Mouse (Mus musculus): Measurements from ENCODE around the gene Gm3952.

The Gm3952 gene

DNA sequence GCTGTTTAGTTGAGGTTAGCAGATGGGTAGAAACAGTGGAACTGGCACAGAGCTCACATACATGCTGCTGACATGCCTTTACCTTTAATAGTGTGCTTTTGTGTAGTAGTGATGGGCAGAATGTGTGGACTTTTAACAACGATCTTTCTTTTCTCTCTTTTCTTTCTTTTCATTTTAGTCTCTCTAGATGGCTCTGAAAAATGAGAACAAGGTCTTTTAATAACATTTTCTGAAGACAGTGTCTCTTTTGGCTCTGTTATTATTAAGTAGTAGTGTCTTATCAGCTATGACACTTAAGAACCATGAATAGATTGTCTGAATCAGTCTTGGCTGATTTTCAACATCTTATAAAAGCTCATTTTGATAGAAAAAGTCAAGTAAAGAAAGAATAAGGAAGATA, at the start of gene Gm3952:
Gene Gm3952 (minus strand): TSS at position 101 of the 400 bp plus-strand sequence.
- no peak for DNase-seq (ENCODE audit: low spot score)

DNA sequence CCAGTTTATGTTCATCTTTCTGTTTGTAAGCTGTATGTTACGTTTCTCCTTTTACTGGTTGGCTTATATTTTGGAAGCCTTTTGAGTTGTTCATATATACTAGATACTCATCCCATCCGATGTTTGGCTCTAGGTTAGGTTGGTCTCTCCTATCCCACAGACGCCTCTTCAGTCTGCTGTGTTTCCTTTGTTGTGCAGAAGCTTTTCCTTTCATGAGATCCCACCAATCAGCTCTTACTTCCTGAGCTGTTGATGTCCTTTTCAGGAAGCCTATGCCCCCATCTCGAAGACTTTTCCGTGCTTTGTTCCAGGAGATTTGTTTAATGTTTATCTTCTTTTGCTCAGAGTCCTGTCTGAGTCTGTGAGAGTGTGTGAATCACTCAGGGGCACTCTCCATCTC, 45.3 kb upstream of the Gm3952 start:
- DNase-seq (ENCODE audit: low spot score), result no peak

DNA sequence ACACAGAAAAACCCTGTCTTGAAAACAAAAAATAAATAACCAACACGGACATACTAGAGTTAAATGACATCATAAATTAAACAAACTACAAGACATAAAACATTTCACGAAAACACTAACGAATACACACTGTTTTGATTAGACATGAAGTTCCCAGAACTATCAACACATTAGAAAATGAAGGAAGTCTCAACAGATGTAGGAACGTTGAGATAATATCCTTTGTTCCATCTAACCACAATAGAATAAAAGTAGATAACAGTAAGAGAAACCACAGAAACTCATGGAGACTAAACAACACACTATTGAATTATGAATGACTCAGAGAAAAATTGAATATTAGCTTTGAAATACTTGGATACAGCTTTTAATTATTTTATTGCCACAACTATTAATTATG, 14.0 kb upstream of the Gm3952 start:
- no peak for DNase-seq (ENCODE audit: low spot score)

DNA sequence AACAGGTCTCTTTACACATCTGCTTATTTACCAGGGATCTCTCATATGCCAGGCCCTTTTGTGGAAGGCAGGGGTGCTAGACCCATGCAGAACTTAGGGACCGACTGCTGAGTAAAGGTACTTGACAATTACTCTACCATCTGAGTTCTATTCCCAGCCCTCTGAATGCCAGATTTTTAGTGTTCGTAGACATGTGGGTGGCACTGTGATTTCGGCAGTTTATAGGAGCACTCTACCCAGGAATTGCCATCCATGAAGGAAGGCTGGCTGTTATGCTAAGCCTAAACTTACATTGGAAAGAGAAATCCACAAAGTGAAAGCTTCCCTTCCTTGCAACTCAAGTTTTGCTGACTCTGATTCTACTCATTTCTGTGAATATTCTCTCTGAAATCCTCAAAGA, 62.8 kb downstream of the Gm3952 start:
- no peak for DNase-seq (ENCODE audit: low spot score)

DNA sequence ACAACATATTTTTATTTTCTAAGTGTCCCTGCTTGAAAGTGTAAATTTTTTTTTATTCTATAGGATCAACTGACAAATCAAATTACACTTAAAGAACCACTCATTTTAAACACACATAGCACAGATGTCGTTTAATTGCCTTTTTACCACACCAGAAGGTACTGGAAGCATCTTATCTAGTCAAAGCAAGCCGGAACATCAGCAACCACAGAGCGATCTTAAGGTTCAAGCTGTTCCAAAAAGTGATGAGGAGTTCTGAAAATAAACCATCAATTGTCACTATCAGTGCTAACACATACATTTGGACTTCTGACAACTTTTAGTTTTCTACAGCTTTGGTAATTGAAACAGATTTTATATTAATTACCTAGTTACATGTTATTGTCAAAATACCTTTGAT, 64.4 kb downstream of the Gm3952 start:
- DNase-seq (ENCODE audit: low spot score), result no peak

DNA sequence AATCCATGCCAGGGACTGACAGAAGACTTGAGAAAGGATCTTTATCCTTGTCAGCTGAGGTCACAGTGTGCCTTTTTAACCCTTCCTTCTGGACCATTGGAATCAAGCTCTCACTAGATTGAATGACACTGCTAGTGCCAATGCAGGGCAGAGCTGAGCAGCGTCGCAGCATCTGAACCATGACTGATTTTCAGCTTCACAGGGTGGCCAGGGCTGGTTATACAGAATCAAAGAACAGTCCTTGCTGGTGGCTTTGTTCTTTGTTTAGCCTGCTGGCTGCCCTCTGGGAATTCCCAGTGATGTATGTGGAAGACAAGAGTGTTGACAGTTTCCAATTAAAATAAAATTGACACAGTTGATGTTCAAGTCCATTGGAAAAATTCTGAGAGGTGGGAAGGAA, 66.2 kb downstream of the Gm3952 start:
- DNase-seq (ENCODE audit: low spot score), result no peak

DNA sequence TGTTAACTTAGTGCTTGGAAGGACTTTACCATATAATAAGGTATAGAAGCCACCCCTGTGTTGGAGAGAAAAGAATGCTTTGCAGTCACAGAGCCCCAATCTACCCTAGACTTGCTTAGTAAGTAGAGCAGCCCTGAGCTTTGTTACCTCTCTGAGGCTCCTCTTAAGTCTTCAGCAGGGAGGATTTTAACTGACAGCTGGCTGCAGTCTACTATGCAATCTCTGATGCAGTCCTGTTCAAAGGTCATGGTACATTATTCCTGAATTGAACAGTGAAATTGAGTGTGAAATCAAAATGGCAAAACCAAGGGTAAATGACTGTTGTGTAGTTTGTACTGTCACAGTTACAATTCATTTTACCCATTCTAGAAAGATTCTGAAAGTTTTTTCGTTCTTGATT, 71.3 kb downstream of the Gm3952 start:
- no peak for DNase-seq (ENCODE audit: low spot score)

DNA sequence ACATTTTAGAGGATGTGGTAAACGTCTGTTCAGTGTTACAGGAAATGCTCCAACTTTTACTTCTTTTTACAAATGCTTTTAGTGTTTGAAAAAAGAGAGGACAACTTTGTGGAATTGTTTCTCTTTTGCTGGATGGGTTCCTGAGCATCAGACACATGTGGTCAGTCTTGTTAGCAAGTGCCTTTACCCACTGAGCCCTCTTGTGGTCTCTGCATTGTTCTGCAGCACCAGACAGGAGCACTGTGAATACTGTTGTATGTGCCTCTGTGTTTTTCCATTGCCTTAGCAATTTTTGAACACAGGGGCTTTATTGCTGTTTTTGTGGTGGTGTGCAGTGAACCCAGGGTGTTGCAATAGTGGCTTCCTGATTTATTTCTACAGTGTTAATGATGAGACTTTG, 73.7 kb downstream of the Gm3952 start:
- no peak for DNase-seq (ENCODE audit: low spot score)

DNA sequence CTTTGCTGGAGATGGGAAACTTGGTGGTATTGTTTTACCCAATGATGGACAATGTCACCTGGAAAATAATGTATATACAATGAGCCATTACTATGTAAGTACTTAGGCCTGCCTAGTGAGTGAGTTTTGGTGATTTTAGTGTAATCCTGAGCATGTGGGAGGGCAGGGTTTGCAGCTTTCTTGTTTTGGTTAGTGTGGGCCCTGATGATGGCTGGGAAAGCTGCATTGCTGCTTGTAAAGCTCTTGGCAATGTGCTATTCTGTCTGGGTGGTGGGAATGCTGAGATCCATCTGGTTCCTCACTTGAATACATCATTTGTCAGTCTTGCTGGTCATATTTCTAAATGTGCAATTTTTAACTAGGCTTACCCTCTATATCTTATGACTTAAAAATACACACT, 82.3 kb downstream of the Gm3952 start:
- no peak for DNase-seq (ENCODE audit: low spot score)

DNA sequence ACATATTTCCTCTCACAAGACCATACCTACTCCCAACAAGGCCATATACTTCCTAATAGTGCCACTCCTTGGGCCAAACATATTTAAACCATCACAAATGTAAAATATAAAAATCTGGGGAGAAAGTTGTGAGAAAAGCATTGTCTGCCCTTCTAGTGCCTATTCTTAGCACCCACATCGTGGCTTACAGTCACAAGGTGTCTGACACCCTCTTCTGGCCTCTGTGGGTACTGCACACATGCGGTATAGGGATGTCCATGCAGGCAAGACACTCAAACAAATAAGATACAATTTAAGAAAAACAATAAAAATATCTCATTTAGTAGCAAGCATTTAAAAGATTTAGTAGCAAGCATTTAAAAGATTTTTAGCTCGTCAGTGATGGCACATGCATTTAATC, 89.2 kb downstream of the Gm3952 start:
- peak; percentile 65 for DNase-seq (ENCODE audit: low spot score)

DNA sequence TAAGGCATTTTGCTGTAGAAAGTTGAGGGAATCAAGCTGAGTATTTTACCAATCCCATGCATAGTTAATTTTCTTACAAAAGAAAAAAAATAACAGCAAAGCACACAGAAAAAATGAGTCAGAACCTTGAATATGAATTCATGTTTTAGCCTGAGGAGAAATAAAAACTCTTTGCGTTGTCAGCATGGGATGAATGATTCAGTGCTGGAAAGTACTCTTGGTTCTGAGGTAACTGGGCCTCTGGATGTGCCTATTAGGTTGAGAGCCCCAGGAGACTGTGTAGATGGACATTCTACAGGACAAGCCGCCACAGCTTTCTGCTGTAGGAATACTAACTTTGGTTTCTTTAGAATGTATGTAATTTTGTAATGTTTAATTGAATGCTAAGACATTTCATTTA, 93.7 kb downstream of the Gm3952 start:
- DNase-seq (ENCODE audit: low spot score), result no peak

DNA sequence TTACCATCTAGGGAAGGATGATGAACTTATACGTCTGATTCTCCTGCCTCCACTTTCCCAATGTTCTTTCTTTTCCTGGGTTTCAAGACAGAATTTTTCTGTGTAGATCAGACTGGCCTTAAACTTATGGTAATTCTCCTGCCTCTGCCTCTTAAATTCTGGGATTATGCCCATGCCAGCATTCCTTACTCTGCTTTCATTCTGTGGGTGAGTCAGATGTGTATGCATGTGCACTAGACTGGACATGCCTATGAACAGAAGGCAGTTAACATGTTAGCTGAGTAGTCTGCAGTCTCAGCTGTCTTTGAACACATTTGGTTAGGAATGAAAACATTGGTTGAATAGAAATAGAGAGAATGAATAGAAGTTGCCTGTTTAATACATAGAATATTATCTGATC, 94.1 kb downstream of the Gm3952 start:
- no peak for DNase-seq (ENCODE audit: low spot score)

DNA sequence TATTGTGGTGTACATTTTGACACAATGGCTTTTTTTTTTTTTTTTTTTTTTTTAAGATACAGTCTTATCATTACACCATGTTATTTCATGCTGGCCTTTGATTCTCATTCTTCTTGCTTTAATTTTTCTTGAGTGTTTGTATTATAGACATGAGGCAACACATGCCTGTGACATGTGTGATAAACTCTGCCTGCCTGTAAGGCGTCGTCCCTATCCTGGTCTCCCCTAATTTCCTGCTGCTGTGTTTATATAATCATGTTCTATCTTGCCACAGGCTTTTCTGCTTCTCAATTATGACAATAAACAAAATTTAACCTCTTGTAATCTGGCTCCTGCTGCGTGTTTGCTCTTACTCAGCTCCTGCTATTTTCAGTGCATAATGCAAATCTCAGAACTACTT, 100.5 kb downstream of the Gm3952 start:
- DNase-seq (ENCODE audit: low spot score), result no peak

DNA sequence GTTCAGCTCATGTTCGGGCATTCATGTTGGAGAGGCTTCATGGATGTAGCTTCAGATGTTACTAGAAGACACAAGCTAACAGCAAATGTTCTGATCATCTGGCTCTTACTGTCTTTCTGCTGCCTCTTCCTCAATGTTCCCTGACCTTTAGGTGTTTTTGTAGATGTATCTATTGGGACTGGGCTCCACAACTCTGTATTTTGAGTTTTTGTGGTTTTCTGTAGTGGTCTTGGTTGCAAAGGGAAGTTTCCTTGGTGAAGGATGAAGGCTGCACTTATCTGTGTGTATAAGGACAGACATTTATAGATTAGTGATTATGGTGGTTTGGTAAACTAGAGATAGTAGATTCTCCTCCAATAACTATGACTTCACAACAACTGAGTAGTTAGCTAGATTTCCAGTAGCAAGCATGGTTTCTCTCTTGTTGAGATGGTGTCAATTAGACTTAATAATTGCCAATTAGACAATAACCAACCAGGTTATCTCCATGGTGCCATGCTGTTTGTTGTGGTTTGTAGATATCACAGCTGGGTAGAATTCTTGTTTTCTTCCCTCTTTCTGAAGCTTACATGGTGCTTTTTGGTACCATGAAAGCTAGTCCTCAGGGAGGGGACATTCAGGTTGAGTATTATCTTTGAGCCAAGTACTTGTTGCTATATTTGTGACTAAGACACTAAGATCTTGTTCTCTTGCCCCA, 101.6 kb downstream of the Gm3952 start:
- DNase-seq (ENCODE audit: low spot score), result no peak

Data from spleen, adult 12 weeks (tissue).